Mouse (Mus musculus) midbrain, embryonic 14.5 days (tissue): Measurements from ENCODE around the gene Ifi206. TPM values are rescaled to one million over a fixed set of nuclear protein-coding genes. Genes with fewer than 3 reads are reported as not detected.
"Not testable (repeated sequence)": the region's sequence is repeated elsewhere in the genome, so short reads cannot be mapped to it uniquely, and the experiment has no call there.

ENCODE experiments used
- ATAC-seq: fragments of 200-750 bp; cut with Nextera tagmentation; 2 replicates; pipeline ENCODE4 v1.8.0; 2017; ENCODE audit warnings: moderate number of reproducible peaks, moderate library complexity; ENCODE audit not compliant: low FRiP score, low TSS enrichment
- DNase-seq: peaks from one replicate; pipeline ENCODE4 v3.0.0-alpha.2; 2015
- H3K27ac ChIP-seq: fragments of 300-500 bp; sonication (generic); replicated peaks from 2 replicates; pipeline ENCODE4 v1.5.1; 2014; ENCODE audit warnings: mild to moderate bottlenecking, low read depth, low read length, moderate library complexity
- H3K27me3 ChIP-seq: fragments of 300-500 bp; sonication (generic); 2 replicates; pipeline ENCODE4 v1.6.1; 2014; ENCODE audit warnings: low read length, control low read depth, mixed read lengths; ENCODE audit not compliant: control insufficient read depth, insufficient read depth
- H3K36me3 ChIP-seq: fragments of 300-500 bp; sonication (generic); 2 replicates; pipeline ENCODE4 v1.6.1; 2014; ENCODE audit warnings: low read length, control low read depth; ENCODE audit not compliant: control insufficient read depth, insufficient read depth
- H3K4me1 ChIP-seq: fragments of 300-500 bp; sonication (generic); 2 replicates; pipeline ENCODE4 v1.6.1; 2014; ENCODE audit warnings: mild to moderate bottlenecking, antibody characterized with exemption, low read length, control low read depth; ENCODE audit not compliant: control insufficient read depth, insufficient read depth
- H3K4me2 ChIP-seq: fragments of 300-500 bp; sonication (generic); 2 replicates; pipeline ENCODE4 v1.6.1; 2014; ENCODE audit warnings: mild to moderate bottlenecking, low read length, moderate library complexity
- H3K4me3 ChIP-seq: fragments of 300-500 bp; sonication (generic); replicated peaks from 2 replicates; pipeline ENCODE4 v1.5.1; 2014; ENCODE audit warnings: low read depth, low read length
- H3K9ac ChIP-seq: fragments of 300-500 bp; sonication (generic); replicated peaks from 2 replicates; pipeline ENCODE4 v1.6.1; 2014; ENCODE audit warnings: mild to moderate bottlenecking, low read length, moderate library complexity
- H3K9me3 ChIP-seq: fragments of 300-500 bp; sonication (generic); 2 replicates; pipeline ENCODE4 v1.6.1; 2016; ENCODE audit warnings: low read length, control low read depth, mixed read lengths; ENCODE audit not compliant: control insufficient read depth
- WGBS: fragments of 180-500 bp; shearing (Covaris S2); extraction: QIAGEN DNeasy Blood & Tissue Kit; methylation state at CpG from one replicate; pipeline ENCODE4 v1.1.7; 2014; 5-methylcytosine and 5-hydroxymethylcytosine counted together
- polyA plus RNA-seq: library from polyadenylated mRNA; unstranded; fragments of >200 nt; fragmentation: Nextera tagmentation; extraction: Ambion mirVana; gene quantifications from 2 replicates; pipeline ENCODE4 v1.2.1, GENCODE M21; 2014

Gene Ifi206
- polyA plus RNA-seq: 0.21 TPM in 1 of 2 replicates, not detected in the other

GRCm38 (mm10) chr1:173490812-173491480 is at the start of gene Ifi206:
TSS of gene Ifi206 (minus strand) at chr1:173491041.
- not testable (repeated sequence) for H3K27me3 ChIP-seq, H3K9me3 ChIP-seq, H3K4me2 ChIP-seq, ATAC-seq, H3K36me3 ChIP-seq, H3K27ac ChIP-seq, H3K4me3 ChIP-seq, H3K9ac ChIP-seq, H3K4me1 ChIP-seq, DNase-seq
- whole genome bisulfite sequencing: 84% methylated on average over 3 of the region's 3 CpGs

- H3K4me1 ChIP-seq, H3K27me3 ChIP-seq, H3K9me3 ChIP-seq, H3K36me3 ChIP-seq, H3K4me3 ChIP-seq, H3K9ac ChIP-seq, ATAC-seq, H3K27ac ChIP-seq, DNase-seq, H3K4me2 ChIP-seq: not testable (repeated sequence)
- 94% methylated on average over 3 of the region's 3 CpGs for WGBS
Observed at GRCm38 (mm10) chr1:173535791-173536190, 45.0 kb upstream of the Ifi206 start, which contains the start of gene Ifi214. TSS of gene Ifi214 (minus strand) at chr1:173535957.

- H3K9ac ChIP-seq: no peak overlapping the region
- H3K27me3 ChIP-seq: no peaks in the 10 kb centered on the region
- no peak overlapping the region for H3K4me3 ChIP-seq
- no peak overlapping the region for H3K4me2 ChIP-seq
- no peak overlapping the region for H3K27ac ChIP-seq
- ATAC-seq: no peak
- H3K4me1 ChIP-seq: no peaks in the 10 kb centered on the region
- no peak for DNase-seq
- no peaks in the 10 kb centered on the region for H3K36me3 ChIP-seq
- no peaks in the 10 kb centered on the region for H3K9me3 ChIP-seq
Observed at GRCm38 (mm10) chr1:173521452-173521851, 30.6 kb upstream of the Ifi206 start.

GRCm38 (mm10) chr1:173510595-173510994 is 19.8 kb upstream of the Ifi206 start:
- H3K27ac ChIP-seq, H3K9me3 ChIP-seq, H3K9ac ChIP-seq, H3K27me3 ChIP-seq, H3K4me3 ChIP-seq, DNase-seq, ATAC-seq, H3K4me2 ChIP-seq, H3K36me3 ChIP-seq, H3K4me1 ChIP-seq: not testable (repeated sequence)
- WGBS: 100% methylated on average over 2 of the region's 2 CpGs

- H3K9ac ChIP-seq, H3K36me3 ChIP-seq, H3K4me3 ChIP-seq, H3K4me2 ChIP-seq, H3K9me3 ChIP-seq, H3K27me3 ChIP-seq, H3K4me1 ChIP-seq, ATAC-seq, H3K27ac ChIP-seq, DNase-seq: not testable (repeated sequence)
Observed at GRCm38 (mm10) chr1:173491483-173491882, 642 bp upstream of the Ifi206 start.

- not testable (repeated sequence) for H3K36me3 ChIP-seq, H3K4me2 ChIP-seq, ATAC-seq, H3K4me3 ChIP-seq, H3K27ac ChIP-seq, H3K4me1 ChIP-seq, DNase-seq, H3K9me3 ChIP-seq, H3K27me3 ChIP-seq, H3K9ac ChIP-seq
- 84% methylated on average over 3 of the region's 3 CpGs for WGBS
Observed at GRCm38 (mm10) chr1:173481182-173481574, 9.7 kb downstream of the Ifi206 start.

- H3K27ac ChIP-seq, H3K4me1 ChIP-seq, DNase-seq, H3K27me3 ChIP-seq, H3K9me3 ChIP-seq, H3K4me3 ChIP-seq, ATAC-seq, H3K9ac ChIP-seq, H3K4me2 ChIP-seq, H3K36me3 ChIP-seq: not testable (repeated sequence)
- WGBS: 89% methylated on average over 5 of the region's 5 CpGs
Observed at GRCm38 (mm10) chr1:173480399-173481181, 10.3 kb downstream of the Ifi206 start.

GRCm38 (mm10) chr1:173456761-173457160 is 34.1 kb downstream of the Ifi206 start:
- H3K27ac ChIP-seq: no peak overlapping the region
- no peak for ATAC-seq
- H3K4me2 ChIP-seq: no peak overlapping the region
- no peaks in the 10 kb centered on the region for H3K36me3 ChIP-seq
- no peaks in the 10 kb centered on the region for H3K4me1 ChIP-seq
- no peaks in the 10 kb centered on the region for H3K9me3 ChIP-seq
- no peak overlapping the region for H3K4me3 ChIP-seq
- WGBS: 93% methylated on average over 5 of the region's 5 CpGs
- H3K9ac ChIP-seq: no peak overlapping the region
- DNase-seq: no peak
- no peaks in the 10 kb centered on the region for H3K27me3 ChIP-seq
